Mouse (Mus musculus) G1E (cell line): ENCODE measurements around the gene Zfand5. TPM values are rescaled to one million over a fixed set of nuclear protein-coding genes. Genes with fewer than 3 reads are reported as not detected.
"Not testable (repeated sequence)": the region's sequence is repeated elsewhere in the genome, so short reads cannot be mapped to it uniquely, and the experiment has no call there.

Source experiments
- ATAC-seq: 2 replicates; pipeline ENCODE4 v1.8.0; 2016; ENCODE audit warnings: mild to moderate bottlenecking; ENCODE audit not compliant: insufficient number of reproducible peaks, poor library complexity, low FRiP score, severe bottlenecking; ENCODE audit errors: extremely low read depth
- DNase-seq: peaks from one replicate; pipeline ENCODE4 v3.0.0; 2012; ENCODE audit warnings: low spot score
- H3K27me3 ChIP-seq: 2 replicates; pipeline ENCODE4 v1.6.1; 2012; ENCODE audit warnings: mild to moderate bottlenecking, low read length, inconsistent platforms; ENCODE audit not compliant: insufficient read depth
- H3K36me3 ChIP-seq: replicated peaks from 2 replicates; pipeline ENCODE3; 2012; ENCODE audit warnings: mild to moderate bottlenecking, inconsistent platforms
- H3K4me1 ChIP-seq: 2 replicates; pipeline ENCODE4 v1.6.1; 2012; ENCODE audit warnings: low read depth, low read length, inconsistent platforms, mixed read lengths; ENCODE audit not compliant: insufficient read depth
- H3K4me3 ChIP-seq: 2 replicates; pipeline ENCODE4 v1.5.1; 2012; ENCODE audit warnings: low read depth, mild to moderate bottlenecking, inconsistent platforms, low read length, moderate library complexity, mixed read lengths
- H3K9me3 ChIP-seq: replicated peaks from 2 replicates; pipeline ENCODE4 v1.6.1; 2012; ENCODE audit warnings: inconsistent platforms
- CTCF ChIP-seq: IDR thresholded peaks from 2 replicates; pipeline ENCODE4 v1.5.1; 2012; ENCODE audit warnings: low read depth, low read length, inconsistent platforms, mixed read lengths
- GATA1 ChIP-seq: IDR thresholded peaks from 2 replicates; pipeline ENCODE4 v1.6.1; 2012; ENCODE audit warnings: borderline replicate concordance, low read length, inconsistent platforms, mixed read lengths
- GATA2 ChIP-seq: IDR thresholded peaks from 2 replicates; pipeline ENCODE4 v1.6.1; 2012; ENCODE audit warnings: low read depth, low read length, inconsistent platforms, borderline replicate concordance
- POLR2AphosphoS5 ChIP-seq: IDR thresholded peaks from 2 replicates; pipeline ENCODE4 v1.6.1; 2012; ENCODE audit warnings: low read depth, low read length, inconsistent platforms; ENCODE audit not compliant: insufficient replicate concordance
- TAL1 ChIP-seq: conservative IDR thresholded peaks from 2 replicates; pipeline ENCODE4 v1.6.1; 2012; ENCODE audit warnings: low read depth, low read length, inconsistent platforms, mixed read lengths
- polyA plus RNA-seq: library from polyadenylated mRNA; stranded (reverse); fragments of >175 nt; gene quantifications from 2 replicates; pipeline ENCODE4 v1.2.3, GENCODE M21; 2012
- total RNA-seq, 2 experiments: library from RNA; stranded (forward) in 1 of 2; stranded (reverse) in 1 of 2; fragments of 200-1000 nt in 1 of 2; fragments of >200 nt in 1 of 2; fragmentation: Nextera tagmentation in 1 of 2; gene quantifications; 2 replicates each; pipeline ENCODE4 v1.2.3; 2014 to 2017

Gene Zfand5
- total RNA-seq (2014; fragmentation: Nextera tagmentation) (88.6 and 102 TPM in 2 replicates), total RNA-seq (2017) (53.6 and 66.8 TPM in 2 replicates), polyA plus RNA-seq (9.5 and 13.9 TPM in 2 replicates)

DNA sequence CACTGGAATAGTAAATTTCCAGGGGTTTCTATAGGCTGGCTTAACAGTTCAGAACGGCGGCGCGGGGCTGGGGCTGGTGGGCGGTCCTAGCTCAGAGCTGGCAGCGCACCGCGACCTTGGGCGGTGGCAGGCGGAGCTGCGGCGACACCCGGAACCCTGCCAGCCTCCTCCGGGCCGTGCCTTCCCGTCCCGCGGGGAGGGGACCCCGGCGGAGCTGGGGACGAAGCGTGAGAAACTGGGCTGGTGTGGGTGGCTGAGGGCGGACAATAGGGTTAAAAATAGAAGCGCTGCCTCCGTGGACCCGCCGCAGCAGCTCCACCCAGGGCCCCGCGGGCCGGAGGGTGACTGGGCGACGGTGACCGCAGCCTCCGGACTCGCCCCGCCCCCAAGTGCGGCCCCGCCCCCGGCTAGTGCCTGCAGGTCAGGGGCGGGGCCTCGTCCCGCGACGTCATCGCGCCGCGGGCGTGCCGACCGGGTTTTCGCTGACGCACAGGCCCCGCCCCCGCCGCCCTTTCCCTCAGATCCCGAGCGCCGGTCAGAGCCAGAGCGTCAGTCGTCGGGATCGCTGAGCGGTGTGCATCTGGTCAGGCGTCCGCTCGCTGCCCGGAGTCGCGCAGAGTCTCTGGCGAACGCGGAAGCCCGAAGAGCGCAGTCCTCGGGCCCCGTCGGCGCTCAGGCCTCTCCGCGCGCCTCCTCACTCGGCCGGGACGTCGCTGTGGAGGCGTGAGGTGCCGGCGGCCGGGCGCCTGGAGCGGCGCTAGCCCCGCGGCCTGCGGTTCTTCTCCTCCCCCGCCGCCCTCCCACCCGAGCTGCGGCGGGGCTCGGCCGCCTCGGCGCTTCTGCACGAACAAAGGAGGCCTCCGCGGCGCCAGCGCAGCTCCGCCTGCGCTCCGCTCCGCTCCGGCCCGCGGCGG, at the start of gene Zfand5:
Gene Zfand5 (plus strand): TSS at position 538 of the 914 bp plus-strand sequence.
- no peaks in the 10 kb centered on the region for H3K27me3 ChIP-seq
- ATAC-seq: peak; percentile 59
- DNase-seq: peak; percentile 86
- H3K4me1 ChIP-seq: peaks cover 28% of the 10 kb centered on the region
- no peaks in the 10 kb centered on the region for H3K9me3 ChIP-seq
- H3K4me3 ChIP-seq: peak within 1 kb of the TSS; percentile 86
- peaks cover 11% of the 10 kb centered on the region for H3K36me3 ChIP-seq
- TF ChIP-seq TAL1: no peak
- no peak for TF ChIP-seq POLR2AphosphoS5
- TF ChIP-seq GATA2: no peak
- no peak for TF ChIP-seq GATA1
- no peak for TF ChIP-seq CTCF

- no peak for TF ChIP-seq POLR2AphosphoS5
- TF ChIP-seq GATA2: no peak
- no peak for TF ChIP-seq TAL1
- no peak for TF ChIP-seq GATA1
- no peak for TF ChIP-seq CTCF
- Histone ChIP-seq H3K27me3 (peaks cover 7% of the 10 kb centered on the region; the same call in 1 of the 2 replicates), H3K9me3 (no peaks in the 10 kb centered on the region), H3K36me3 (no peaks in the 10 kb centered on the region), H3K4me3 (no peak overlapping the region), H3K4me1 (no peaks in the 10 kb centered on the region)
- DNase-seq (no peak), ATAC-seq (no peak)
These were observed 44.9 kb upstream of the Zfand5 start for GRCm38 (mm10) chr19:21227131-21227530.

DNA sequence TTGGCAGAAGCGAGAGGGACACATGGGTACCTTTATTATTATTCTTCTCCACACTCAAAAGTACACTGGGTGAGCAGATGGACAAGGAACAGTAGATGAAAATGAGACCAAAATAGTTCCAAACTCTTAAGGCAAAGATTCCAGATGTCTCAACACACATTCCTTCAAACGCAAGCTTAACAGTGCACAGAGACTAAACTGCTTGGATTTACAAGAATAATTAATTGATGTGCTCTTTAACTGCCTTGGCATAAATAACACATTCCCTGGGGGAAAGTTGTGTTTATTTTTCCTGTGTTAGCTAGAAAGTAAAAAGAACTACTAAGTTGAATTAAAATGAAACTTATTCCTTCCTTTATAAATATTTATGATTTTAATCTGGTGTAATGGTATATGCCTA, 44.3 kb upstream of the Zfand5 start:
- Histone ChIP-seq H3K4me1 (no peaks in the 10 kb centered on the region), H3K27me3 (peaks cover 7% of the 10 kb centered on the region; the same call in 1 of the 2 replicates), H3K4me3 (no peak overlapping the region), H3K9me3 (no peaks in the 10 kb centered on the region), H3K36me3 (no peaks in the 10 kb centered on the region)
- no peak for ATAC-seq
- no peak for DNase-seq
- no peak for TF ChIP-seq TAL1
- TF ChIP-seq POLR2AphosphoS5: no peak
- TF ChIP-seq CTCF: no peak
- TF ChIP-seq GATA1: no peak
- no peak for TF ChIP-seq GATA2

DNA sequence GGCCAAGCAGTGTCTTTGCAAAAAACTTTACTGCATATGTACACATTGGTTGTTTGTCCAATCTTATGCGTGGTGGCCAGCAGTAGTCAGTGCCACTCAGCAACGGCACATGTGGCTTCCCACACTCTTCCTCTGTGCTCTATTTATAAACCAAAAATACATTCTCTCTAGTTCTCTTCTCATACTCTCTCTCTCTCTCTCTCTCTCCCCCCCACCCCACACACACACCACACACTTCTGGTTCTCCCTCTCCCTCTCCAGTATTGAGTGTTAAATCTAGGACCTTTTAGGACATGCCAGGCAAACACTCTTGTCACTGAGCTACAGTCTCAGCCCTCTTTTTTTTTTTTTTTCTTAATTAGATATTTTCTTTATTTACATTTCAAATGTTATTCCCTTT, 23.3 kb upstream of the Zfand5 start:
- H3K4me3 ChIP-seq, H3K36me3 ChIP-seq, H3K9me3 ChIP-seq, ATAC-seq, H3K27me3 ChIP-seq, H3K4me1 ChIP-seq, DNase-seq: not testable (repeated sequence)

- TF ChIP-seq POLR2AphosphoS5 (no peak), GATA1 (no peak), CTCF (no peak), TAL1 (no peak), GATA2 (no peak)
- H3K4me1 ChIP-seq: no peaks in the 10 kb centered on the region
- no peaks in the 10 kb centered on the region for H3K9me3 ChIP-seq
- H3K36me3 ChIP-seq: no peaks in the 10 kb centered on the region
- no peak for DNase-seq
- no peak overlapping the region for H3K4me3 ChIP-seq
- peaks cover 16% of the 10 kb centered on the region for H3K27me3 ChIP-seq
- ATAC-seq: no peak
These were observed 18.2 kb upstream of the Zfand5 start for GRCm38 (mm10) chr19:21253846-21254245.

DNA sequence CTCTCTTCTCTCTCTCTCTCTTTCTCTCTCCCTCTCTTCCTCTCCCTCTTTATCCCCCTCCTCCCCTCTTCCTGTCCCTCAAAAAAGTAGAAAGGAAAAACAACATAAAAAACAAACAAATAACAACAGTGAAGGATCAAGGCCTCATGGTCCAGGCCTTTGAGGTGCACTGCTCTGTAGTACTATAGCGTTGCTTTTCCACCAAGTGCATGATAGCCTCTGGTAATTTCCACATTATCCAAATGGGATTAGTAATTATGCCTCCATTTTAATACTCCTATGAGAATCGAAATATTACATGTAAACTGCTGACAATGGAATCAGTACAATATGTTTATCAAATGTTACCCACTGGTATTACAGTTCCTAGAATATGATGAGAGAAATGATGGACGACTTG, 16.2 kb upstream of the Zfand5 start:
- Histone ChIP-seq H3K36me3 (no peaks in the 10 kb centered on the region), H3K27me3 (peaks cover 12% of the 10 kb centered on the region), H3K4me1 (peaks cover 5% of the 10 kb centered on the region; the same call in 1 of the 2 replicates), H3K9me3 (no peaks in the 10 kb centered on the region), H3K4me3 (no peak overlapping the region)
- no peak for ATAC-seq
- no peak for TF ChIP-seq GATA2
- TF ChIP-seq POLR2AphosphoS5: no peak
- no peak for TF ChIP-seq GATA1
- no peak for TF ChIP-seq CTCF
- no peak for TF ChIP-seq TAL1
- no peak for DNase-seq

GRCm38 (mm10) chr19:21259453-21259852, 12.6 kb upstream of the Zfand5 start:
- ATAC-seq (no peak), DNase-seq (no peak)
- Histone ChIP-seq H3K4me3 (no peak overlapping the region), H3K4me1 (peaks cover 5% of the 10 kb centered on the region; the same call in 1 of the 2 replicates), H3K9me3 (no peaks in the 10 kb centered on the region), H3K36me3 (no peaks in the 10 kb centered on the region), H3K27me3 (peaks cover 9% of the 10 kb centered on the region)
- TF ChIP-seq POLR2AphosphoS5 (no peak), GATA2 (no peak), TAL1 (no peak), GATA1 (no peak)
